Mouse (Mus musculus) layer of hippocampus, adult 8-10 months (tissue): Measurements from ENCODE around the gene Cacna2d1. TPM values are rescaled to one million over a fixed set of nuclear protein-coding genes. Genes with fewer than 3 reads are reported as not detected.

Experiments used
- DNase-seq, 2 experiments: peaks; one replicate each; pipeline ENCODE4 v3.0.0; 2022; ENCODE audit warnings: low spot score in 2 of 2
- total RNA-seq, 4 experiments: library from RNA; stranded (reverse); gene quantifications; 2 replicates each; pipeline ENCODE4 v1.2.4; 2022

Cacna2d1 gene
- total RNA-seq, 4 experiments from 2014 or later: 134 to 156 (median 145) TPM

DNA sequence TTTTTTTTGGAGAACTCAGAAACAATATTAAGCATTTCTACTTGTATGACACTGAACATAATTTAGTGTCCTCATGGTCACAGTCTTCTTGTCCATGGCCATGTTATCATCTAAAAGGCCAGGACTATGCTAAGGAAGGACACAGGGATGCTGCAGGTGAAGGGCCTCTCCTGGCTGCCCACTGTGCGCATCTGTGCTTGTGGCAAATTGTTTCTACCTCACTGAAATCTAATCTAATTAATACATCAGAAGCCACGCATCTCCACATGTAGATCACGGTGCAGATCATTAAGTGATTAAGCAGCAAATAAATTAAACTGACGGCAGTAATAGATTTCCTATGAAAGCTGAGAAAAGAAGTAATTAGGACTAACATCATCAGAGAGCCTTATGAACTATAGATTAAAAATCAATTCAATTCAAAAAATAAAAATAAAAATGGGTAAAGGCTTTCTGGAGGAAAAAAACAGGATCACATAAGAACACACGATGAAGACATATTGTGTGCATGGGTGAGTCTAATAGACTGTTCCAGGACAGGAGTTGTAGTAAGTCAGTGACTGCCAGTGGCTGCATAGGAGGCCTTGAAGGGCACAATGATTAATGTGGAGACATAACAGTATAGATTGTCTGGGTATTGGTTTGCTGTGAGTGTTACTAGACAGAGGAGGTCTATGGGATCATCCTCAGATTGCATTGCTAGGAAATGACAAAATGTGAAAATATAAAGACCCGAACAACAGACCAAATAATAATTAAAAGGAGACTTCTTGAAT lies 318.4 kb downstream of the Cacna2d1 start:
- no peak for DNase-seq

DNA sequence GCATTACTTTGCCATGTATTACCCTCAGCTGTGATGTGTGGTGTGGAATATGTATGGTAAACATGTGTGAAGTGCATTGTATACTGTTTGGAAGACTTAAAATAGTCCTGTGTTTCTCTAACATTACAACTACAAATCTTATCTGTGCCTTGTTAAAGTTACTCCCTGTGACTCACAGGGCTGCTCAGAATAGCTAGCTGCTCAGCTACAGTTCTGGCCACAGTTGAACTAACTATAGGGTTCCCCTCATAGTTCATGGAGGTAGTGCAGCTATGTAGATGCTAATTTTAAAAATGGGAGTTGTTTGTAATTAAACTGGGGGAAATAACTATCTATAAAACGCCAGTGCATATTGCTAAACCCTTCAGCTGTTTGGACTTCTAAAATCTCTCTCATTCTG lies 319.3 kb downstream of the Cacna2d1 start:
- no peak for DNase-seq

DNA sequence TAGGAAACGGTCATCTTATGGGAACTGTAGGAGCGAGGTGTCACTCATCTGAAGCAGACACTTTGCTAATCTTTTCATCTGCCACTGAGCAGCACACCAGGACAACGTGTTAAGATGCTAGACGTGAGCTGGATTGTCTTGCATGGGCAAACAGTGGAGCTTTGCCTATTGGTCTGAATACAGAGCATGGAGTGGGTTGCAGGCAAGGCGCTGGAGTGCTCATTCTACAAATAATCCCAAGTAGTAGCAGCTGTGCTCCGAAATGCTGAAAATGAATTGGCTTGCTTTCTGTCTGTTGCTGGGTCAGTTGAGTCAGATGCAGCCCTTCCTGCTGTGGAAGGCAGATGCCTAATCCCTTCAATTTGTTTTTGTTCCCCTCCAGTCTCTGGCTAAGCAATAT lies 330.9 kb downstream of the Cacna2d1 start:
- peak in 1 of 2 experiments; percentile 17 for DNase-seq

DNA sequence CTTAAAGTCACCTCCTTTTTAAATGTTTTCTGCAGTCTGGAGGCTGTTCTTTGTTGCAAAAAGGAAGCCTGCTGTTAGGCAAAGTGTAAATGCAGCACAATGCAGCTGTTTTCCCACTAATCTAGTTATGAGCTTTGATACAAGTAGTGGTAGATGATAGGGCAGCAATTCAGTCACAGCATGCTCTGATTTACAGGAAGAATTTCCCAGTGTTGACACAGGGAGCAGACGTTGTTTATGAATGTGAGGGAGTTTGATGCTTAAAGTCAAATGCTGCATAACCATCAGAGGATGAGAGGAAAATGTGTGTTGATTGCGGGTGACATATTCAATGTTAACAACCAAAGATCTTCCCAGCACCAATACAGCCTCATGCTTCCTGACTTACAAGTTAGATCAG lies 342.6 kb downstream of the Cacna2d1 start:
- DNase-seq: no peak

DNA sequence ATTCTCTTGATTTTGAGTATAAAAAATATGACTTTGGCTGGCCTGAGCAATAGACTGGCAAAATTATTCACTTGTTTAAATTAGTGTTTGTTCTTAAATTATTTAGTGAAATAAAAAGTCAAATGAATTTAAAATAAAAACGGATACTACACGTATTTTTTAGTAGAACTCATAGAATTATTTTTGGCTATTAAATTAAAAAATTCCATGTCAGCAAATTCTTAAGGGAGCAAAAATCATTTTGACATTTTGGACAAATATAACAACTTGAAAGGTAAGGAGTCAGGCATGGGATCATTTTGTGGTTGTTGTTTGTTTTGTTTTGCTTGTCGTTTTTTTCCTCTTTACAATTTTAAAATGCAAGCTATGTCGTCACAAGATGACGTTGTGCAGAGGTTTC lies 346.7 kb downstream of the Cacna2d1 start:
- no peak for DNase-seq

DNA sequence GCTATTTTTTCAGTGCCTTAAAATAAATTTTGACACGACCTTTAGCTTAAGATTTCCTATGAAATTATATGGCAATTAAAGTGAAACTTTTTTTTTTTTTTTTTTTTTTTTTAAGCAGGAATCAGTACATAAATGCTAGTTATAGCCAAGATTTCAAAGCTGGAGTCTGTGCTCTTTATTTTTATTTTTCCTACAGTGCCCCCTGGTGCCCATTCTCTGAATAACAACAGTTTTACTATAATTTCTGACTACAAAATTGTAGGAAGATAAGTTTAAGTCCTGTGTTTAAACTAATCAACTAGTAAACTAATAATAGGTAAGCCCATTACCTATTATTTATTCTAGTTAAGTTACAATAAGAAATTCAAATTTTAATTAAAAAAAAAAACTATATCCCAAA lies 358.7 kb downstream of the Cacna2d1 start:
- peak in 1 of 2 experiments; percentile 46 for DNase-seq

DNA sequence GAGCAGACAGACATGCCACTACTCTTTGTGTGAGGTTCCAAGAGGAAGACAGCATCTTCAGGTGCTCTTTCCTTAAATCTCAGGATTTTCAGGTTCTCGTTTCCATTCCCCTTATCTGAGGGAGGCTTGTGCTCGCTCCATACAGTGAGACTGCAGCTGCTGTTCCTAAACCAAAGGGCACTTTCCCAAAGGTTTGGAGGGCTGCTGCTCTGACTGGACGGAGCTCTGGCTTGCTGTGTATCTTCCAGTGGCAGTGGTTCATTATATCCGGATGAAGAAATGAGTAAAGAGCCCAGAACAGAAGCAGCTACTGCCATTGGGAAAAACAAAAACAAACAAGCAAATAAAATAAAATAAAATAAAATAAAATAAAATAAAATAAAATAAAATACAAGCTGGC lies 359.3 kb downstream of the Cacna2d1 start:
- DNase-seq: no peak

DNA sequence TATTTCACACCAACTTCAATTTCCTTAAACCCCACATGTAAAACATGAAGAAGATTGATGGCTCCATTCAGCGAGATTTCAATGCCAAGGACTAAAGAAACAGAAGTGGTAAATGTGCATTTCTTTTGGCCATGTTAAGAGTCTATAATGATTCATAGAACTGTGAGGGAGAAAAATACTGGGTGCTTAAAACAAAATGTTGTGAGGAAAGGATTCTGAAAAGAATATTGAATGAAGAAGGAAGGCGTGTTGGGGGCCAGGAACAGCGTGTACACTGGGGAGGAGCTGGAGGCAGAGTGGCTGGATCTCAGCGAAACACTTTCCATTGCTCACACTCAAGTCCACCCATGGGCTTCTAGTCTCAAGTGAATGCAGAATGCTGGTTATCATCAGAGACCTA lies 360.2 kb downstream of the Cacna2d1 start:
- no peak for DNase-seq

DNA sequence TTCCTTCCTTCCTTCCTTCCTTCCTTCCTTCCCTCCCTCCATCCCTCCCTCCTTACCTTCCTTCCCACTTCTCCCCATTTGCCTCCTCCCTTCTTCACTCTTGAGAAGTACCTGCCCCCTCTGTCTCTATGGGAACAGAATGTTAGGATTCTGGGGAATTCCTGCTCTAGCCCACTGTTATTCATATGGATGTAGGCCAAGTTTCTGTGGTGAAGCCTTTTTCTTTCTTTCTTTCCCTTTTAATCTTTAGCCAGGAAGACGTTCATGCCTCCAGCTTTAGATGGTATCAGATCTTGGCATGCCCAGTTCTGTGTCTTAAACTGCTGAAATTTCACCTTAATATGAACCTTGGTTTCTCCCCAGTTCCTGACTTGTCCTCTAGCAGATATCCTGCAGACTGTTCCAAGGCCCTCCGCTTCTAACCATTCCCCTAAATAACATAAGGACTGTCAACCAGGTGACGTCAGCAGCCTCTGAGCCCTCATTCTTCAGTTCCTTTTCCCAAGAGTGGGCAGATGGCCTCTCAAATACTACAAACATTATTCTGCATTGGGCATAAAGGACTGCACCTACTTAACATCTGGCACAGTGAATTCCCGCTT lies 362.8 kb downstream of the Cacna2d1 start:
- no peak for DNase-seq

DNA sequence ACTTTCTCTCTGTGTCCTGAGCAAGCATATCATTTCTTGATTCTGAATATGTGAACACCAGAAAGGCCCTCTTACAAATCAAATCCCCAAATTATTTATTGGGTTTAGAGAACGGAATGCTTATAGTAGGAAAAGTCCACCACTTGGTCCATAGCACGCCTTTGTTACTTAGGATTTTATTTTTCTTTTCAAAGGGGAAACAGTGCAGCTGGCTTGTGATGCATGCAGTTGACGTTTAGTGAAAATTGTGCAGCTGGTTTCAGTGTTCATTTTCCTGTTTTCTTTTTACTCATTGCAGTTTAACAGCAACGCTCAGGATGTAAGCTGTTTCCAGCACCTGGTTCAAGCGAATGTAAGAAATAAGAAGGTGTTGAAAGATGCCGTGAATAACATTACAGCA lies 365.1 kb downstream of the Cacna2d1 start:
- no peak for DNase-seq

DNA sequence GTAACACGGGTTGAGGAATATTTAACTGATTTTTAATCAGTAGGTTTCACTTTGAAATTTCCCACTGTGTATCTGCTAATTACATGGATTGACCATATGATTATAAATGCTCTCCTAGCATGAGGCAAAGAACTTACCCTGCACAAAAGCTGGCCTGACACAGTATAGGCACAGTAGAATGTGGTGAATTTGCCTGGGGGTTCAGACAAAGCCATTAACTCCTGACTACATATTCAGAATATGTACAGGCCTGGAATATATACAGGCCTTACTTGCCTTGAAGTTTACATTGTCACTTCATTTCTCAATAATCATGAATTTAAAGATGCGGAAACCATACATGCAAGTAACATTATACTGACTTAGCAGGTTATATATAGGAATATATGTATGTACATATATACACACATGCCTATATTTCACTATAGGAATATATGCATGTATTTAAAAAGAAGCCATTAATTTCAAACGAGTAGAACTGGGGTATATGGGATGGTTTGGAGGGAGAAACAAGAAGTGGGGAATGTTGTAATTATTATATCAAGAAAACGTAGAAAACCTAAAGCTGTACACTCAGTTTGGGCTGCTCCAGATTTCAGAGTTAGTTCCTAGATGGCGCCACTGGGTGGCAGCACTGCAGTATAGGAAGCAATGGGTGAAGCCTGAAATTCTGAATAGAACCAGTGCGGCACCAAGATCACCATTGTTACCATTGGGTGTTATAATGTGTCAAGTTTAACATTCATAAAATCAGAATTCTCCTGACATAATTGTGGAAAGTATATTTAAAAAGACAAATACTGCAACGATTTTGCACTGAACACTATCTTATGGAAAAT lies 374.9 kb downstream of the Cacna2d1 start:
- DNase-seq: peak; percentile 21 to 68

DNA sequence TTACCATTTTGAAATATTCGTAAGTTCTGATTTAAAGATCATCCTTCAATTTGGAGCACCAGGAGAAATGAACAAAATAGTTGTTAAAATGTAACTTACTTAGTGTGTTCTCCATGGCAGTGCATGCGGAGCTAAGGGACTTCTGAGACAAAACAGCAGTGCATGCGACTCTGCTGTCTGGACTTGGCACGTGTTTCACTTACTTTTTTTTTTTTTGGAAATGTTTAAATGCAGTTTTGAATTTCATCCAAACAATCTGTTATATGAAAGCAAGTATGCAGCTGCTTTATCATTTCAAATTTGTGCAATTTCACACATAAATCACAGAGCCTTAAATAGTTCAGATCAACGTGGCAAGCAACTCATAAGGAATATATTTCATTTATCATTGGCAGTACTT lies 379.8 kb downstream of the Cacna2d1 start:
- no peak for DNase-seq

DNA sequence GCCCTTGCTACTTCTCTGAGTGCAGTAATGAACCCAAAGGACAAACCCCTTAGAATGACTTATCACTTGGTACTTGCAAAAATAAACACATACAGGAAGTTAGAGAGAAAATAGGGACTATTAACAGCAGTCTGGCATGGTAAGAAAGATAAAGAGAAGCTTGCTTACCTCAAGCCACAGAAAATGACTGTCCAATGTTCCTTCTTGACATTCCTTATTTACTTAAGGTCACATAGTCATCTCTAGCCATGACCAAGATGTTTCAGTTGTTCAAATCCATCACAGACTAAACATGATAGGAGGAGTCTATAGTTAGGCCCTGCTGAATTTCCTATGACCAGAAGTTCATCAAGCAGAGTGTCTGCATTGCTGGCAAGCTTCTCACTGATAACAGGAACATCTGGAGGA lies 381.5 kb downstream of the Cacna2d1 start:
- no peak for DNase-seq

DNA sequence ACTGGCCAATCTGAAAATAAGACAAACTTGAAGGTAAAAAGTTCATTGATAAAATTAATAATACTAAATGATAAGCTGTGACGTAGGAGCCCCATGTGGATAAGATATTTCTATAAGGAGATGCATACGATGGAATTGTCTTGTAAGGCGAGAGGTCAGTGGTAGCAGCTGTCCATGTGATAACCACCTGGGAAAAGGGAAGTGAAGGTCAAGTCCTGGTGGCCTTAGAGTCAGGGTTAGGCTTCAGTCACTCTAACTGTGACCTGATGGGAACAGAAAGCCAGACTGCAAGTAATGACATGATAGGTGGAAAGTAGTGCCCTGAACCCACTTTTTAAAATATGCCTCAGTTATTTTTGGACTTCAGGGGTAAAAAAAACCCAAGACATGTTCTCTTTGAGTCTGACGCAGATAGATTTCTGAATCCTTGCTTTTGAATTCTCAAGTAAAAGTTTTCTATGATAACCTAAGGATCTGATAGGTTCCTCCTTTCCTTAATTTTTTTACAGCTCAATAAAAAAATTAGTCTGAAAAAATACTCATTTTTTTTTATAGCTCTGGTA lies 383.3 kb downstream of the Cacna2d1 start:
- no peak for DNase-seq

DNA sequence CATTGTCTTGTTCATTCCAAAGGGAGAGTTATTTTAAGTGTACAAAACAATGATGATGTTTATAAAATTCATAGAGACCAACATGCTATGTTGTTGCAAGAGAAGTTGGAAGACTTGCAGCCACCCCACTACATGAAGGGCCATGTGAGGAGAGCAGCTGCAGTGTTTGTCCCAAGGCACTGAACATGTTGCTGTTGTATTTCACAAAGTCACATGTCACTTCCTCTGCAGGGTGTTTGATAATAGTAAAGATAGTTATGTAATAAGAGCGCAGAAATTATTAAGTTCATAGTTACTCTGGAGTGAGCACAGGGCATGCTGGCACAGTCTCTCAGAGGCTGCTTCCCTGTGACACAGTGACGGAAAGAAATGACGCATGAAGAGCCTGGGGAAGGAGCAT lies 392.1 kb downstream of the Cacna2d1 start:
- no peak for DNase-seq

DNA sequence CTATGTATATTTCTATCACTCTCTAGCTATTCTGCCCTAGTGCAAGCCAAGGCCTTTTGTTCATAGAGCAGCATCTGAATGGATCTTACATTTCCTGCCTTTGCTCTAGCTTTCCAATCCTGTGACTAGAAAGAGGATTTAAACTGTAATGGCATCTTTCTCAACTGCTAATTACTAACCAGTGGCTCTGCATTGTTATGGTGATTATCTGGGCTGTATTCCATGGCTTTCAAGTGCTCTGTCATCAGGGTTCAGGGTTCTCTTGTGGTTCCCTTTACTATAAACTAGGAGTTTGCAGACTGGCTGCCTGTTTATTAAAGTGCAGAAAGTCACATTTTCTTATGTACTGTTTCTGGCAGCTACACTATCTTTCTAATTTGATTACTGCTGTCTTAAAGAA lies 410.9 kb downstream of the Cacna2d1 start:
- no peak for DNase-seq

DNA sequence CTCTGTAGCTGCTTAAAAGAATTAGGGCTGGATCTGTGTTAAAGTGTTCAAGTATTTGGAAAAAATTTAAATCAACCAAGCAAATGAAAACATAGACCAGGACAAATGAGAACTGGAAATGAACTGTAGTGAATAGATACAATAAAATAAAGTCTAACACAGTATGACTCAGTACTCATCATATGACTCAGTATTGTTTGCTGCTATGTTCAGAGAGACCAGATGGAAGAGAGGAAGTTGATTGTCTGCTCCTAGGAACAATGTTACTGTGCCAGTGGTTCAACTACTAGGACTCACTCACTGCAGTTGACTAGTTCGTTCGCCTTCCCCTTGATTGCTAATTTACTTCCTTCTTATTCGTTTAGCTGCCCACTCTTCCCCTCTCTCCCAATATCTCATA lies 421.3 kb downstream of the Cacna2d1 start:
- no peak for DNase-seq

DNA sequence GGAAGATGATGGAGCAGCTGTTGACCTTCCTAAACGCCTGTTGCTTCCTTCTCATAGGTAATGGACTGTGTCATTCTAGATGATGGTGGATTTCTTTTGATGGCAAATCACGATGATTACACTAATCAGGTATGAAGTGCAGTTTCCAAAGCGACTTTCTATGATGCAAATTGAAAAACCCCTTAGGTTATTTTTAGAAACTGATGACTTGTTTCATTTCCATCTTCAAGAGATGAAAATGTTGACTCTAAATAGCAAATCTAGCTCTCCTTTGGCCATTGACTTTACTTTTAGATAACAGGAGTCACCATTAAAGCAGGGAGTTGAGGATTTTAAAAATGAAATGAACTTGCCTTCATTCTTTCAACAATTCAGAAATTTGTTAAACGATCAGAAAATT lies 423.2 kb downstream of the Cacna2d1 start:
- no peak for DNase-seq

DNA sequence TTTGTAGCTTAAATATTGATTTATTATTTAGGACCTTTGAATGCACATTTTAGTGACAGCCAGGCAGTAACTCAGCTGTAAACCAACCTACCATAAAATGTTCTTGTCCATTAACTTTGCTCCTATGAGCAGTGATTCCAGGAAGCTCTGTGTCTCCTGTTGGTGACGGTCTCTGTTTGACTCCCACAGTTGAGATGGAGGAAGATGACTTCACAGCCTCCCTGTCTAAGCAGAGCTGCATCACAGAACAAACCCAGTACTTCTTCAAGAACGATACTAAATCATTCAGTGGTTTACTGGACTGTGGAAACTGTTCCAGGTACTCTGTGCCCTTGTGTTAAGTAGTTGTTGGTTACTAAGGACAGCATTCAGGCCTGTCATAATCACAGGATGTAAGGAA lies 427.6 kb downstream of the Cacna2d1 start:
- no peak for DNase-seq

DNA sequence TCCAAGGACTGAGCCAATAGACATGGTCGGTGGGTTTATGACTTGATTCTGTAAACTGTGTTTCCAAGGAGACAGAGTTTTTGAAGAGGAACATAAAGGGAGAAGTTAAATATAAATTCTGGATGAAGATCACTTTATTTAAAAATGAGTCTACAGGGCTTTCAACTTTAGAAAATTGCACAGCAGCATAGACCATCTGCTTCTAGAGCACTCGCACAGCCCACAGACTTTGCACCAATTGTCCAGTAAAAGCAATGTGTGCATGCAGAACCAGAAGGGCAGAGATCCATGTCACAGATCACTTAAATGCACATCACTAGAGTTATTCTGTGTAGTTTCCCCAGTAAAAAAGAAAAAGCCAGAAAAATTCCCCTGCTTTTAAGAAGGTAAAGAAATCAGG lies 428.7 kb downstream of the Cacna2d1 start:
- DNase-seq: no peak

DNA sequence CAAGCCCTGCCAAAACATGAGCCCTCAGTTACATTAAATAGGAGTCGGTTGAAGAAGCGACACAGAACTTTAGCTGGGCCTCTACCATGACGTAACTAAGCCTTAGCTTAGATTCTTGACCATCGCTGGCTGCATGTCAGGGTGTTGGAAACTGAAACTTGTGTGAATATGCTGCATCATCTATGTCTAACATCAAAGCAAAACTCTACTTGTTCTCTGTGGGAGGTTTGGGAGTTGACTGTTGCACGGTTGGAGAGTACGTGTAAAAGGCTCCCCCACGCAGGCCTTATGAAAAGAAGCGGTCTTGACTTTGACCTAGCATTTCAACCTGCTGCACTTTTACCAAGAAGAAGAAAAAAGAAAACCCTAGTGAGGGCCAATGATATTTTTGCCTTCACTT lies 436.2 kb downstream of the Cacna2d1 start:
- DNase-seq: no peak

DNA sequence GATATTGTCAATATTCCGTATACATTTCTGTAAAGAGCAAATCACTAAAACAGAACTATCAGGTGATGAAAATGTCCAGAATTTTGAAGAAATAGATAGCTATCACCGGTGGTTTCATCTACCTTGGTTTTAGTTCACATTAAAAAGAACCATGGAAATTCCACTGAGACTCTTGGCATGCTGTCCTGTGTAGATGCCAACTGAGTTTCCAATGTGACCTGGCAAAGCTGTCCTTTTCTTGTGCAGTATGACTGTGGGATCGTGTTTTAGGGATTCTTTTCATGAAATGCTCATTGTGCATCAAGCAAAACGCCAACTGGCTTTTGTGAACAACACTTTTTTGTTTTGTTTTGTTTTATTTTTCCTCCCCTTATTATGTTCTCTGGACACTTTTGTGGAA lies 439.5 kb downstream of the Cacna2d1 start:
- DNase-seq: no peak
